24 mouse cellular contexts compared by ENCODE assay signal in the genomic region with DNA sequence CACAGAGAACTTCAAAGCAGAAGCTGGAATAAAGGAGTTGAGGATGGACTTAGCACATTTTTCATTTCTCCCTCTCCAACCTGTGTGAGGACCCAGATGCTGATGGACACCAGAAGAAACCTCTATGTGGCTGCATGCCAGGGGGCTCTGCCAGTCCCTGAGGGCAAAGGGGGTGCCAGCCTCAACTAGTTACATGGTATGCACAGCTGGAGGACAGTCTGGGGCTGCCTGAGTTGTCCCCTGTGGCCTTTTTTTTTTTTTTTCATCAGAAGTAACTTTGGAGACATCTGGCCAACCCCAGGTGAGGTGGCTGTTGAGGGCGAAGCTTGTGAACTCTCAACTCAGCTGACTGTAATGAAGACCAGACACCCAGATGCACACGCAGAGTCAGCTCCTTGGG.
"Had no signal": no experiment of that assay in that cellular context is flagged by ENCODE, and none has a peak within 500 bp of the region (broad histone marks: within the 10 kb centered on the region; RNA-seq: fewer than 3 reads in every experiment).

No protein-coding gene starts in this region.

- DNase-seq: kidney, adult 8-10 months; kidney, postnatal 10 days; kidney, postnatal 36 days; layer of hippocampus, postnatal 36 days; liver; lung, adult 18-20 months; lung, postnatal 10 days; right cerebral cortex, adult 18-20 months; right cerebral cortex, postnatal 25 days; spleen, adult 18-20 months; thymus, adult 18-20 months; thymus, postnatal 36 days had no signal

- H3K4me2 ChIP-seq: kidney, embryonic 15.5 days; limb, embryonic 12.5 days; liver, embryonic 12.5 days; liver, embryonic 15.5 days; lung, embryonic 15.5 days; midbrain, embryonic 12.5 days; midbrain, embryonic 15.5 days; neural tube, embryonic 12.5 days; neural tube, embryonic 15.5 days; stomach, embryonic 15.5 days had no signal

- H3K4me3 ChIP-seq: kidney, embryonic 15.5 days; left cerebral cortex, adult 2 months; limb, embryonic 12.5 days; liver, embryonic 12.5 days; liver, embryonic 15.5 days; lung, embryonic 15.5 days; midbrain, embryonic 12.5 days; midbrain, embryonic 15.5 days; neural tube, embryonic 12.5 days; neural tube, embryonic 15.5 days; stomach, embryonic 15.5 days had no signal

- H3K36me3 ChIP-seq: kidney, embryonic 15.5 days; limb, embryonic 12.5 days; liver, embryonic 12.5 days; liver, embryonic 15.5 days; lung, embryonic 15.5 days; midbrain, embryonic 12.5 days; midbrain, embryonic 15.5 days; neural tube, embryonic 12.5 days; neural tube, embryonic 15.5 days; stomach, embryonic 15.5 days had no signal

- H3K27me3 ChIP-seq: lung, embryonic 15.5 days; midbrain, embryonic 15.5 days; neural tube, embryonic 12.5 days; neural tube, embryonic 15.5 days; stomach, embryonic 15.5 days had no signal

- H3K4me1 ChIP-seq: liver, embryonic 12.5 days; liver, embryonic 15.5 days; midbrain, embryonic 12.5 days; midbrain, embryonic 15.5 days; neural tube, embryonic 12.5 days had no signal

- ATAC-seq: liver, embryonic 12.5 days; midbrain, embryonic 15.5 days had no signal

- H3K27ac ChIP-seq: kidney, embryonic 15.5 days; left cerebral cortex, adult 2 months; liver, embryonic 12.5 days; liver, embryonic 15.5 days; lung, embryonic 15.5 days; macrophage; midbrain, embryonic 12.5 days; midbrain, embryonic 15.5 days; neural tube, embryonic 12.5 days; neural tube, embryonic 15.5 days; stomach, embryonic 15.5 days had no signal

- H3K9ac ChIP-seq: kidney, embryonic 15.5 days; limb, embryonic 12.5 days; liver, embryonic 12.5 days; liver, embryonic 15.5 days; lung, embryonic 15.5 days; midbrain, embryonic 12.5 days; midbrain, embryonic 15.5 days; neural tube, embryonic 12.5 days; neural tube, embryonic 15.5 days; stomach, embryonic 15.5 days had no signal

- H3K9me3 ChIP-seq: kidney, embryonic 15.5 days; limb, embryonic 12.5 days; liver, embryonic 12.5 days; liver, embryonic 15.5 days; lung, embryonic 15.5 days; midbrain, embryonic 12.5 days; midbrain, embryonic 15.5 days; neural tube, embryonic 12.5 days; neural tube, embryonic 15.5 days; stomach, embryonic 15.5 days had no signal
